Mouse (Mus musculus): ENCODE data around the gene Usp15.

DNA sequence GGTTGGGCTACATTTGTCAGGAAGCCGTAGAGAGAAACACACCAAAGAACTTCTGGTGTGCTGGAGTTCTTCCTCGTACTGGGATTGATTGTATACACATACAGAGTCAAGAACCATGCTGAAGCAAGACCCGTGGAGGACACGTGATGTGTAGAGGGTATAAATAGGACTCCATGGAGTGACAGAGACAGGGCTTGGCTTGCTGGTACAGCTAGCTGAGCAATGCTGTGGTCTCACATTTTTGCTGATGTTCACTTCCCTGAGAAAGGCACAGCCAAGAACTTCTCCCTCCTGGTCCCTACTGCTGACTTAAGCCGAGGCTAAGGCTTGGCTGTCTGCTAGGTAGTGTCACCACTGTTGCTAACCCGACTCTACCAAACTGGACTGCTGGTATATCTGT lies 136.0 kb downstream of the Usp15 start:
- TF ChIP-seq CTCF (IDR thresholded peaks at IDR 0.05; ENCODE audit: control insufficient read depth, insufficient read depth, insufficient replicate concordance, low read depth, low read length) (no peak), POLR2A (IDR thresholded peaks at IDR 0.05; ENCODE audit: control insufficient read depth, low read depth, low read length) (no peak)
